Mouse (Mus musculus) midbrain, embryonic 11.5 days (tissue): ENCODE data around the gene Wfdc13. TPM values are rescaled to one million over a fixed set of nuclear protein-coding genes. Genes with fewer than 3 reads are reported as not detected.
"Not testable (repeated sequence)": the region's sequence is repeated elsewhere in the genome, so short reads cannot be mapped to it uniquely, and the experiment has no call there.

Experiments
- ATAC-seq: fragments of 200-750 bp; cut with Nextera tagmentation; 2 replicates; pipeline ENCODE4 v1.8.0; 2017; ENCODE audit warnings: moderate TSS enrichment, moderate library complexity; ENCODE audit not compliant: low FRiP score
- DNase-seq: peaks from one replicate; pipeline ENCODE4 v3.0.0; 2015; ENCODE audit warnings: low spot score; ENCODE audit errors: missing footprints
- H3K27ac ChIP-seq: fragments of 300-500 bp; sonication (generic); 2 replicates; pipeline ENCODE4 v1.5.1; 2014; ENCODE audit warnings: low read depth, low read length
- H3K27me3 ChIP-seq: fragments of 300-500 bp; sonication (generic); 2 replicates; pipeline ENCODE4 v1.6.1; 2014; ENCODE audit warnings: mild to moderate bottlenecking, low read length, moderate library complexity, mixed read lengths; ENCODE audit not compliant: control insufficient read depth, insufficient read depth
- H3K36me3 ChIP-seq: fragments of 300-500 bp; sonication (generic); 2 replicates; pipeline ENCODE4 v1.6.1; 2014; ENCODE audit warnings: mild to moderate bottlenecking, low read length, moderate library complexity, mixed read lengths; ENCODE audit not compliant: control insufficient read depth, insufficient read depth
- H3K4me1 ChIP-seq: fragments of 300-500 bp; sonication (generic); 2 replicates; pipeline ENCODE4 v1.6.1; 2014; ENCODE audit warnings: low read length; ENCODE audit not compliant: control insufficient read depth, insufficient read depth
- H3K4me2 ChIP-seq: fragments of 300-500 bp; sonication (generic); 2 replicates; pipeline ENCODE4 v1.6.1; 2014; ENCODE audit warnings: mild to moderate bottlenecking, moderate library complexity
- H3K4me3 ChIP-seq: fragments of 300-500 bp; sonication (generic); 2 replicates; pipeline ENCODE4 v1.5.1; 2014; ENCODE audit warnings: low read depth, low read length
- H3K9ac ChIP-seq: fragments of 300-500 bp; sonication (generic); 2 replicates; pipeline ENCODE4 v1.6.1; 2014; ENCODE audit warnings: low read length
- H3K9me3 ChIP-seq: fragments of 300-500 bp; sonication (generic); 2 replicates; pipeline ENCODE4 v1.6.1; 2016; ENCODE audit warnings: low read length; ENCODE audit not compliant: control insufficient read depth
- WGBS: fragments of 180-500 bp; shearing (Covaris S2); extraction: QIAGEN DNeasy Blood & Tissue Kit; methylation state at CpG from one replicate; pipeline ENCODE4 v1.1.7; 2014; 5-methylcytosine and 5-hydroxymethylcytosine counted together
- polyA plus RNA-seq: library from polyadenylated mRNA; unstranded; fragments of >200 nt; fragmentation: Nextera tagmentation; extraction: Ambion mirVana; gene quantifications from 2 replicates; pipeline ENCODE4 v1.2.1, GENCODE M21; 2014

Wfdc13 gene
- polyA plus RNA-seq, 1 experiment from 2014 or later = not detected

GRCm38 (mm10) chr2:164704235-164704634, 19.3 kb downstream of the Wfdc13 start:
- DNase-seq = no peak
- Histone ChIP-seq H3K4me1 (no peaks in the 10 kb centered on the region), H3K27ac (no peak overlapping the region), H3K36me3 (no peaks in the 10 kb centered on the region), H3K9me3 (no peaks in the 10 kb centered on the region), H3K4me3 (no peak overlapping the region), H3K9ac (no peak overlapping the region), H3K27me3 (no peaks in the 10 kb centered on the region), H3K4me2 (no peak overlapping the region)
- no peak for ATAC-seq
- WGBS = 74% methylated on average over 5 of the region's 5 CpGs

- no peak overlapping the region for H3K9ac ChIP-seq
- H3K27me3 ChIP-seq = no peaks in the 10 kb centered on the region
- H3K4me3 ChIP-seq = no peak overlapping the region
- no peaks in the 10 kb centered on the region for H3K36me3 ChIP-seq
- no peaks in the 10 kb centered on the region for H3K9me3 ChIP-seq
- no peak overlapping the region for H3K27ac ChIP-seq
- 95% methylated on average over 6 of the region's 6 CpGs for WGBS
- DNase-seq = no peak
- H3K4me2 ChIP-seq = no peak overlapping the region
- no peaks in the 10 kb centered on the region for H3K4me1 ChIP-seq
- no peak for ATAC-seq
Observed at GRCm38 (mm10) chr2:164705328-164705727, 20.4 kb downstream of the Wfdc13 start.

GRCm38 (mm10) chr2:164705991-164706390, 21.1 kb downstream of the Wfdc13 start:
- Histone ChIP-seq H3K4me1 (no peaks in the 10 kb centered on the region), H3K4me2 (no peak overlapping the region), H3K4me3 (no peak overlapping the region), H3K36me3 (no peaks in the 10 kb centered on the region), H3K9ac (no peak overlapping the region), H3K27ac (no peak overlapping the region), H3K9me3 (no peaks in the 10 kb centered on the region), H3K27me3 (no peaks in the 10 kb centered on the region)
- DNase-seq (no peak), ATAC-seq (no peak)
- WGBS = 90% methylated on average over 14 of the region's 14 CpGs

- Histone ChIP-seq H3K4me2 (no peak within 1 kb of the TSS), H3K4me1 (no peaks in the 10 kb centered on the region), H3K27me3 (no peaks in the 10 kb centered on the region), H3K36me3 (no peaks in the 10 kb centered on the region), H3K9ac (no peak within 1 kb of the TSS), H3K27ac (no peak within 1 kb of the TSS), H3K4me3 (no peak within 1 kb of the TSS), H3K9me3 (no peaks in the 10 kb centered on the region)
- ATAC-seq = no peak
- no peak for DNase-seq
- WGBS = 82% methylated on average over 6 of the region's 6 CpGs
Observed at GRCm38 (mm10) chr2:164715005-164715404, 30.1 kb downstream of the Wfdc13 start, which contains the start of gene Spint5. TSS of gene Spint5 (plus strand) at chr2:164715305.

GRCm38 (mm10) chr2:164716194-164716786, 31.4 kb downstream of the Wfdc13 start:
- not testable (repeated sequence) for H3K36me3 ChIP-seq, ATAC-seq, H3K4me1 ChIP-seq, H3K9me3 ChIP-seq, H3K4me3 ChIP-seq, H3K4me2 ChIP-seq, H3K9ac ChIP-seq, DNase-seq, H3K27me3 ChIP-seq, H3K27ac ChIP-seq
- WGBS = 88% methylated on average over 20 of the region's 23 CpGs

- Histone ChIP-seq H3K36me3 (no peaks in the 10 kb centered on the region), H3K4me2 (no peak overlapping the region), H3K9me3 (no peaks in the 10 kb centered on the region), H3K9ac (no peak overlapping the region), H3K4me3 (no peak overlapping the region), H3K4me1 (no peaks in the 10 kb centered on the region), H3K27me3 (no peaks in the 10 kb centered on the region), H3K27ac (no peak overlapping the region)
- DNase-seq (no peak), ATAC-seq (no peak)
- WGBS = 55% methylated on average over 4 of the region's 4 CpGs
Observed at GRCm38 (mm10) chr2:164723276-164723675, 38.4 kb downstream of the Wfdc13 start.

GRCm38 (mm10) chr2:164725895-164726619, 41.1 kb downstream of the Wfdc13 start:
- peak; percentile 94 for DNase-seq

GRCm38 (mm10) chr2:164731719-164732118, 46.8 kb downstream of the Wfdc13 start:
- Histone ChIP-seq H3K27ac (no peak overlapping the region), H3K36me3 (no peaks in the 10 kb centered on the region), H3K27me3 (no peaks in the 10 kb centered on the region), H3K4me2 (no peak overlapping the region), H3K9ac (no peak overlapping the region), H3K4me3 (no peak overlapping the region), H3K4me1 (no peaks in the 10 kb centered on the region), H3K9me3 (no peaks in the 10 kb centered on the region)
- WGBS = 78% methylated on average over 5 of the region's 5 CpGs
- ATAC-seq (no peak), DNase-seq (no peak)

More at GRCm38 (mm10) chr2:164725895-164726619, 41.1 kb downstream of the Wfdc13 start:
- Histone ChIP-seq H3K27me3 (no peaks in the 10 kb centered on the region), H3K9me3 (no peaks in the 10 kb centered on the region), H3K4me1 (no peaks in the 10 kb centered on the region), H3K4me2 (no peak overlapping the region), H3K27ac (no peak overlapping the region), H3K9ac (no peak overlapping the region), H3K36me3 (no peaks in the 10 kb centered on the region), H3K4me3 (no peak overlapping the region)
- WGBS = 22% methylated on average over 6 of the region's 6 CpGs
- peak; percentile 52; the same call in 1 of the 2 replicates for ATAC-seq

GRCm38 (mm10) chr2:164733259-164733658, 48.4 kb downstream of the Wfdc13 start:
- WGBS = 81% methylated on average over 2 of the region's 2 CpGs
- Histone ChIP-seq H3K9me3 (no peaks in the 10 kb centered on the region), H3K27me3 (no peaks in the 10 kb centered on the region), H3K36me3 (no peaks in the 10 kb centered on the region), H3K4me2 (no peak overlapping the region), H3K4me3 (no peak overlapping the region), H3K27ac (no peak overlapping the region), H3K9ac (no peak overlapping the region), H3K4me1 (no peaks in the 10 kb centered on the region)
- DNase-seq (no peak), ATAC-seq (no peak)
